Mouse (Mus musculus): ENCODE data around the gene Pard3b. TPM values are rescaled to one million over a fixed set of nuclear protein-coding genes. Genes with fewer than 3 reads are reported as not detected.
"Not testable (repeated sequence)": the region's sequence is repeated elsewhere in the genome, so short reads cannot be mapped to it uniquely, and the experiment has no call there.

Pard3b gene
- polyA plus RNA-seq, 1 experiment from 2014 or later = 6.7 TPM

DNA sequence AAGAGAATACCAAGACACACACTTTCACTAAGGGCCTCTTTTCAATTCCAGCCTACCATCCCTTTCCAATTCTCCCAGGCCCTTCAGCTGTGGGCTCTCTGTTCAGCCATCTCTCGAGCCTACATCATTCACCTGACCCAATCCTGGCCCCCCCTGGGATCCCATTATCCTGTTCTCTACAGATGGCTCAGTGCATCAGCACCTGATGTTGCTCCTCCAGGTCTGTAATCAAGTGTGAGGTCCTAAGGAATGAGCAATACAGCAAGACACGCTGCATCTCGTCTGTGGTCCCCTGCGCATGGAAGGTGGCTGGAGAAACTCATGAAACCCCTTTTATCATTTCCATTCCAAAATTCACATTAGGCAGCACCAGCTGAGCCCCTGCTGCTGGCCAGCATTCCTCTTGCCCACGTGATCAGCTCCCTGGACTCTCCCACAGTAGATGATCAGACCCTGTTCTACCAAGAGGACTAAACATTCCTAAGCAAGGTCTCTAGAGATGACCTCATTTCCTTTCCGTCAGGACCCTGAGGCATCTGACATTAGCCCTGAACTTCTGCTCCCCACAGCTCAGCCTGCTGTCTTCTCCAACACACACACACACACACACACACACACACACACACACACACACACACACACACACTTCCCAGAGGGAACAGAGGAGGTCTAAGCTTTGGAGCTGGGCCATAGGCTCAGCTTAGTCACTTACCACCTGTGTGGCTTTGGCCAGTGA, 952.8 kb downstream of the Pard3b start:
- Histone ChIP-seq H3K9ac (no peak overlapping the region), H3K9me3 (no peaks in the 10 kb centered on the region), H3K36me3 (replicated peaks) (no peaks in the 10 kb centered on the region), H3K4me3 (no peak overlapping the region), H3K27ac (no peak overlapping the region), H3K4me2 (no peak overlapping the region), H3K27me3 (replicated peaks) (no peaks in the 10 kb centered on the region), H3K4me1 (peaks cover 6% of the 10 kb centered on the region)
- WGBS = 53% methylated on average over 6 of the region's 6 CpGs
- no peak for ATAC-seq (replicated peaks)

DNA sequence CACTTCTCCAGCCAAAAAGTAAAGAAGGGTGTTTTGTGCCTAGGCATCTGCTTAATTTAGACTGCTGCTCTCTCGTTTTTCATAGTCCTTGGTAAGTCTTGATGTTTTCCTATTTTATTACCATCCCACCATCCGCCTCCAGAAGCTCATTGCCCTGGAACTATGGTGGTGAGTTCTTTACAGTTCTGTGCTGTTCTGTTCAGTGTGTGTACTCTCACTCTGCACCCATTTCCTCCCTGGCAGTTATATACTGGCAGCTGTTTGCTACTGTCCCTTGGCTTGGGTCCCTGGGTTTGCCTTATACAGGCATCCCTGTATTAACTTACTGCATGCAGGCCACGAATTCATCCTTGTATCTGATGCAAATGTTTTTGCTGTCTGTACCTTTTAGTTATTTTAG, 956.8 kb downstream of the Pard3b start:
- H3K9me3 ChIP-seq = no peaks in the 10 kb centered on the region
- H3K4me1 ChIP-seq = peaks cover 6% of the 10 kb centered on the region
- no peaks in the 10 kb centered on the region for H3K27me3 ChIP-seq (replicated peaks)
- ATAC-seq (replicated peaks) = no peak
- H3K4me2 ChIP-seq = no peak overlapping the region
- no peak overlapping the region for H3K9ac ChIP-seq
- WGBS = 86% methylated on average over 3 of the region's 3 CpGs
- H3K27ac ChIP-seq = no peak overlapping the region
- H3K36me3 ChIP-seq (replicated peaks) = no peaks in the 10 kb centered on the region
- H3K4me3 ChIP-seq = no peak overlapping the region

DNA sequence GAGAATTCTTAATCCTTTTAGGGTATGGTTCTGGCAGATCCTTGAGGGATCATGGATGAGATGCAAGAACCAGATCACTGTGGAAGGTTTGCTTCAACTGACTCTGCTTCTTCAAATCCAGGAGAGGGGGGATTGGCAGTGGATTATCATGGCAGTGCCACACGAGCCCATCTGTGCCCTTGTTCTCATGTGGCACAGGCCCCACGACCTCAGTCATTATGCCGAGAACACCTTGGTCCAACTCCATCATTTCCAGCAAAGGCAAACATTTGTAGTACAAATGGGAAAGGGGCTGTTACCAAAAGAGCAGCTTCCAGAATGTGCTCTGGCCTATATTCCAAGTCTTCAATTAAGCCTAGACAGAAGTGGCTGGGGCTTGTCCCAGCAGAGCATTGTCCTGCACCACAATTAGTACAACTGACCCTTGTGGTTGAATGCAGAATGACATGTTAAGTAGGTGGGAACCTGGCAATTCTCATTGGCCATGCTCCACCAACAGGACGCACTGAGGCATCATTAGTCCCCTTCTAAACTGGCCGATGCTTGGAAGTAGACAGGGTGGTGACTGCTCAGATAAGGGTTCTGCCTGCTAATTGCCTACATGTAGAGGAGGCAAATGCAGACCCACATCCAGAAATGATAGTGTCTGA, 959.3 kb downstream of the Pard3b start:
- ATAC-seq (replicated peaks) = no peak
- Histone ChIP-seq H3K4me1 (no peaks in the 10 kb centered on the region), H3K9me3 (no peaks in the 10 kb centered on the region), H3K36me3 (replicated peaks) (no peaks in the 10 kb centered on the region), H3K9ac (no peak overlapping the region), H3K27me3 (replicated peaks) (no peaks in the 10 kb centered on the region), H3K4me2 (no peak overlapping the region), H3K27ac (no peak overlapping the region), H3K4me3 (no peak overlapping the region)
- WGBS = 90% methylated on average over 5 of the region's 5 CpGs

DNA sequence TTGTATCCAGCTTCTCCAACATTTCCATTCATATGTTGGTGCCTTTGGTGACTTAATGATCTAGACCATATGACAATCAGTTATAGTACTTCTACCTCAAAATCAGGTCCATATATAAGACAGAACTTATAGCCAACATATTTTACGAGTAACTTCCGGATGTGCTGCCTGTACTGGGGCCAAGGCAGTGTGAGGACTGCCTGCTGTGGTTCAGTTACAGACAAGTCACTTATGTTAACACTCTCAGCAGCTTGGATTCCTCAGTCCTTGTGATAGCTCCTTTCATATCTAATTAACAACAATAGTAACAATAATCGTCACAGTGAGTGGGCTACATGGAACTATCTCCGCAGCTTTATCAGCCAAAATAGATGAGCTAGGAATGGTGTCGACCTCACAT, 959.9 kb downstream of the Pard3b start:
- ATAC-seq (replicated peaks) = no peak
- Histone ChIP-seq H3K27me3 (replicated peaks) (no peaks in the 10 kb centered on the region), H3K36me3 (replicated peaks) (no peaks in the 10 kb centered on the region), H3K4me2 (no peak overlapping the region), H3K9me3 (no peaks in the 10 kb centered on the region), H3K27ac (no peak overlapping the region), H3K4me1 (no peaks in the 10 kb centered on the region), H3K9ac (no peak overlapping the region), H3K4me3 (no peak overlapping the region)
- 89% methylated on average over 5 of the region's 5 CpGs for WGBS

DNA sequence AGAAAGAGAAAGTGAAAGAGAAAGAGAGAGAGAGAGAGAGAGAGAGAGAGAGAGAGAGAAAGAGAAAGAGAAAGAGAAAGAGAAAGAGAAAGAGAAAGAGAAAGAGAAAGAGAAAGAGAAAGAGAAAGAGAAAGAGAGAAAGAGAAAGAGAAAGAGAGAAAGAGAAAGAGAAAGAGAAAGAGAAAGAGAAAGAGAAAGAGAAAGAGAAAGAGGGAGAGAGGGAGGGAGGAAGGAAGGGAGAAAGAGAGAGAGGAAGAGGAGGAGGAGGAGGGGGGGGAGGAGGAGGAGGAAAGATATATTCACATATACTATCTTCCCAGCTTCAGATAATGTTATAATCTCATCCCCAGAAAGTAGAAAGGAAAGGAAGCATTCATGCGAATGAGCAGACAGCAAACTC, 966.0 kb downstream of the Pard3b start:
- H3K9me3 ChIP-seq; H3K27me3 ChIP-seq (replicated peaks); ATAC-seq (replicated peaks); H3K4me1 ChIP-seq; H3K27ac ChIP-seq; H3K4me2 ChIP-seq; H3K4me3 ChIP-seq; H3K36me3 ChIP-seq (replicated peaks); H3K9ac ChIP-seq: not testable (repeated sequence)
- WGBS = 94% methylated on average over 1 of the region's 1 CpGs

DNA sequence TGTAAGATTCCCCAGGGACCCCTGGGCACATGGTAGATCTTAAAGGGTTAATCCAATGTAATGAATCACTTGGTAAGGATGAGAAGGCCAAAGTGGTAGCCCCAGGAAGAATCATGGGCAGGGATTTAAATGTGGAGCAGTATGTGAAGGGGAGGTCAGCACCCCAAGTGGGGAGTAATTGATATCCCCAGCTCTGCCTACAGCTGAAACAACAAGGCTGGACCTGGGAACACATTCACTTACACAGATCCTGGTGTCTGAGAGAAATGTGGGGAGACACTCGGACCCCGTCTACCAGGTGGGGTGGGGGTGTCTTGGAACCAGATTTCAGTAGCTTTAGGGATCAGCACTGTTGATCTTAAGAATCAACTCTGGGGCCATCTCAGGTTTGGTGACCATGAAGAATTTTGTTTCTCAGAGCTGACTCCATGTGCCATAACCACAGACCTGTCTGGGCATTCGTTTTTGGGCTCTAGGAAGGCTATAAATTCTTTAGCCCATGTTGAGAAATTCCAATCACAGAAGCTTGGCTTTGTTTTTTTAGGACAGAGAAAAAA, 979.6 kb downstream of the Pard3b start:
- Histone ChIP-seq H3K4me3 (no peak overlapping the region), H3K27ac (no peak overlapping the region), H3K4me2 (no peak overlapping the region), H3K4me1 (no peaks in the 10 kb centered on the region), H3K27me3 (replicated peaks) (no peaks in the 10 kb centered on the region), H3K9ac (no peak overlapping the region), H3K9me3 (no peaks in the 10 kb centered on the region), H3K36me3 (replicated peaks) (no peaks in the 10 kb centered on the region)
- WGBS = 81% methylated on average over 3 of the region's 3 CpGs
- no peak for ATAC-seq (replicated peaks)

DNA sequence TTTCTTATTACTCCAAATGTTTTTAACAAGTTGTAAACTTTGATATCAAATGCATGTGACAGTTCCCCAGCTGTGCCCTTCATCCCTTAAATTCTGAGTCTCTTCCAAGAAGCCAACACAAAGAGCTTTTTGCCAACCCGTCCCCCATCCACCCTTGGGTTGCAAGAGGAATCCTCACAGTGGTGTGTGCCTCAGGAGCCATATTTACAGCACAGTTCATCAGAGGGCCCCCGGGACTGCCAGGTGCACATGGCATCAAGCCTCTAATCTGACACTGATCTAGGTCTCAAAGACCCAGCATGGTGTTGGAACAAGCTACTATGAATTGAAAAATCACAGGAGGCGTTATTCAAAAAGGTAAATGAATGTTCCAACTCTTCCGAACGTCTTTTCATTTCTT, 980.8 kb downstream of the Pard3b start:
- Histone ChIP-seq H3K4me1 (no peaks in the 10 kb centered on the region), H3K9ac (no peak overlapping the region), H3K27me3 (replicated peaks) (no peaks in the 10 kb centered on the region), H3K36me3 (replicated peaks) (no peaks in the 10 kb centered on the region), H3K4me3 (no peak overlapping the region), H3K4me2 (no peak overlapping the region), H3K9me3 (no peaks in the 10 kb centered on the region), H3K27ac (no peak overlapping the region)
- 90% methylated on average over 5 of the region's 5 CpGs for WGBS
- no peak for ATAC-seq (replicated peaks)

DNA sequence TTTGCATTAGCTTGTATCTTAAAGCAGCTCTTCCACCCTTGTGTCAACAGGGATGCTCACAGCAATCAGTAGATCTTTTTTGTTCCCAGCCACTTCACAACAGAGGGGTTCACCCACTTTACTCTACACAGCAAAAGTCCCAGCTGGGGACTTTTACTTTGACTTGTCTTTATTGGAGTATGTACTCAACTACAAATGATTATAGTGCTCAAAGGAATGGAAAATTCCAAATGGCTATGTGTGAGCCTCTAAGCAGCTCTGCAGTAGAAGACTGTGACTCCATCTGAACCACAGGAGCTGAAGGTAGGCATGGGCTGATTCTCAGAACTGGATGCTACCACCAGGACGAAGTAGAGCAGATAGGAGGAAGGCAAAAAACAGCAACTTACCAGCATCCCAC, 983.8 kb downstream of the Pard3b start:
- H3K9ac ChIP-seq = no peak overlapping the region
- no peak for ATAC-seq (replicated peaks)
- H3K9me3 ChIP-seq = no peaks in the 10 kb centered on the region
- no peak overlapping the region for H3K4me3 ChIP-seq
- no peak overlapping the region for H3K27ac ChIP-seq
- no peaks in the 10 kb centered on the region for H3K4me1 ChIP-seq
- 81% methylated on average over 1 of the region's 1 CpGs for WGBS
- no peak overlapping the region for H3K4me2 ChIP-seq
- H3K36me3 ChIP-seq (replicated peaks) = no peaks in the 10 kb centered on the region
- H3K27me3 ChIP-seq (replicated peaks) = no peaks in the 10 kb centered on the region

DNA sequence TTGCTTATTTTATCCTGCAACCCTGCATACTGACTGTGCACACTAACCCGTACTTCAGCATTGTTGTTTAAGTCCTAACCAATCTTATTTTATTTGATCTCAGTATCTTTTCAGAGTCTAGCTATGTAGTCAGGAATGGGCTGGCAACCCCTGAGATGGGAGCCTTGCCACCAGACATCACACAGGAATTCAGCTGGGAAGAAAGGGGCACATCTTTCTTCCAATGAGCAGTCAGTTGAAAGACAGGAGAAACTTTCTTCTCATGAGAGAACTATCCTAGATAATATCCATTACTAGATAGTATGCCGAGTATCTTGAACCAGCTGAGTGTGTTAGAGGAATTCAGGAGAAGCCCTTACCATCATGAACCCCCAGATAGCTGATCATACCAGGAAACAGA, 985.5 kb downstream of the Pard3b start:
- Histone ChIP-seq H3K4me2 (no peak overlapping the region), H3K36me3 (replicated peaks) (no peaks in the 10 kb centered on the region), H3K4me3 (no peak overlapping the region), H3K27ac (no peak overlapping the region), H3K9ac (no peak overlapping the region), H3K9me3 (no peaks in the 10 kb centered on the region), H3K4me1 (no peaks in the 10 kb centered on the region), H3K27me3 (replicated peaks) (no peaks in the 10 kb centered on the region)
- WGBS = 89% methylated on average over 2 of the region's 2 CpGs
- ATAC-seq (replicated peaks) = no peak

DNA sequence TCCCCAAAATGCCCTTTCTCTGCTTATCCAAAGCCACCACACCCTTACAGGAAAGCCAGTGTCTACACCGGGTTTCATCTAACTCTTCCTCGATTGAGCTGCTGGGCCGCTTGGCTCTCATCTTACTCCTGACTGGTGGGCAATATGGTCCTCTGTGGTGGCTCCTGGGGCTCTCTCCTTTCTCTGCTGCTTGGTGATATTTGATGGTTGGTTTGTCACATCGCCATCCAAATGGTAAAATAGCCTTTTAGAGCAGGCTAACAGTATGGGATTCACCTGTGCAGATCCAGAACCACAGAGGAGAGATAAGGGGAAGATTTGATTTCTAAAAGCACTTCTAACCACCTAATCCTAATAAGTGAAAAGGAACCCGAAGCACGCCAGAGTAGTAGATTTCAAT, 986.2 kb downstream of the Pard3b start:
- Histone ChIP-seq H3K9me3 (no peaks in the 10 kb centered on the region), H3K27ac (no peak overlapping the region), H3K4me1 (no peaks in the 10 kb centered on the region), H3K4me3 (no peak overlapping the region), H3K27me3 (replicated peaks) (no peaks in the 10 kb centered on the region), H3K4me2 (no peak overlapping the region), H3K36me3 (replicated peaks) (no peaks in the 10 kb centered on the region), H3K9ac (no peak overlapping the region)
- ATAC-seq (replicated peaks) = no peak
- 93% methylated on average over 6 of the region's 6 CpGs for WGBS

DNA sequence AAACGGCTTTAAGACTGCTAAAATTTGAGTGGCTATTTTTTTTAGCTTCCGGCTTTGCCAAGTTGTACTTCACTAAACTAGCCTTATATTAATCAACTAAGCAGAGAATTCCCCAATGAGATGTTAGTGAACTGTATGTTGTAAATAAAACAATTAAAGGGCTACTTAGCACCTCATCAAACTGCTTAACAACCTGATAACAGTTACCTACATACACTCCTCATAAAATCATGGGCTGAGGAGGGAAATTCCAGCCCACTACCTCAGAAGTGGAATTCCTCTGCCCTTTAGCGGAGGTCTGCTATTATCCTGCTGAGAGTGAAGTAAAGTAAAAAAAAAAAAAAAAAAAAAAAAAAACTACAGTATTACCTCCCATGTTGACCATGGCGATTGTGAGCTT, 986.7 kb downstream of the Pard3b start:
- Histone ChIP-seq H3K9me3 (no peaks in the 10 kb centered on the region), H3K27ac (no peak overlapping the region), H3K27me3 (replicated peaks) (no peaks in the 10 kb centered on the region), H3K36me3 (replicated peaks) (no peaks in the 10 kb centered on the region), H3K4me3 (no peak overlapping the region), H3K4me2 (no peak overlapping the region), H3K9ac (no peak overlapping the region), H3K4me1 (no peaks in the 10 kb centered on the region)
- ATAC-seq (replicated peaks) = no peak
- WGBS = 89% methylated on average over 4 of the region's 4 CpGs

DNA sequence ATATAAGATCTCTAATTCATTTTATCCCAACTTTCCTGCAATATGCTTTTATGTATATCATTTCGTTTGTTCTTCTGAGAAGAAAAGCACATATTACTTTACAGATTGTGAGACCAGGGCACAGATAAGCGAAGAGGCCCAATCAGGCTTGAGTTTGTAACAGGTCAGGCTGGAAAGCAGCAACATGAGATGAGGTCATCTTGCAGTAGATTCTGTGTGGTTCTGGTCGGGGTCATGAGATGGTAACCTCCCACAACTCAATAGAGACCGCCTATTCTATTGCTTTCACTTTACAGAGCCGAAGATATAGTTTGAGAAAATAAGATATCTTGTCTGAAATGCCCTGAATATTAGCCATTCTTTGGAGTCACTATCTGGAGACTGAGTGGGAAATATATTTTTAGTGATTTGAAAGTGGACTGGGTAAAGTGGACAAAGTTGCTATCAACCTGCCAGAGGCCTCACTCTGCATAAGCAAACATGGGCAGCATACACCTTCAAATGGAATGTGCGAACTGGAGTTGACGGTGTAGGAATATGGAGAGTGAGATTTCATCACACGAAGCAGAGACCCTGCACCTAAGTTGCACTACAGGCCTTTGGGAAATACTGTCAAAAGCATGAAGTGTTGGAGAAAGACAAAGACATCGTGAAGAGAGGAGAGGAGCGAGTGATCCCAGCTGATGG, 987.3 kb downstream of the Pard3b start:
- H3K27ac ChIP-seq = no peak overlapping the region
- WGBS = 90% methylated on average over 10 of the region's 10 CpGs
- no peaks in the 10 kb centered on the region for H3K9me3 ChIP-seq
- H3K9ac ChIP-seq = no peak overlapping the region
- no peaks in the 10 kb centered on the region for H3K4me1 ChIP-seq
- H3K4me2 ChIP-seq = no peak overlapping the region
- no peaks in the 10 kb centered on the region for H3K36me3 ChIP-seq (replicated peaks)
- no peak overlapping the region for H3K4me3 ChIP-seq
- ATAC-seq (replicated peaks) = no peak
- no peaks in the 10 kb centered on the region for H3K27me3 ChIP-seq (replicated peaks)

All from midbrain, embryonic 15.5 days (tissue).